Mouse (Mus musculus): ENCODE results near the gene Gosr2.

- TF ChIP-seq CTCF (IDR thresholded peaks at IDR 0.05): no peak
- TF ChIP-seq EP300 (IDR thresholded peaks at IDR 0.05; ENCODE audit: insufficient read depth, low read depth, low read length): no peak
- TF ChIP-seq POLR2A (IDR thresholded peaks at IDR 0.05; ENCODE audit: insufficient read depth, low read depth, low read length): no peak
Measured at GRCm38 (mm10) chr11:103733961-103734360, 36.3 kb upstream of the Gosr2 start.
